Mouse (Mus musculus) layer of hippocampus, adult 2 months (tissue): ENCODE measurements around the gene Fads1. TPM values are rescaled to one million over a fixed set of nuclear protein-coding genes. Genes with fewer than 3 reads are reported as not detected.

ENCODE experiments used
- DNase-seq, 2 experiments: peaks; one replicate each; pipeline ENCODE4 v3.0.0; 2022; ENCODE audit warnings: low spot score in 2 of 2
- H3K27ac ChIP-seq: fragments of 200-600 bp; 2 replicates; pipeline ENCODE4 v1.8.1; 2022
- H3K4me3 ChIP-seq: fragments of 200-600 bp; 2 replicates; pipeline ENCODE4 v1.8.1; 2022; ENCODE audit warnings: mild to moderate bottlenecking
- CTCF ChIP-seq: fragments of 200-600 bp; conservative IDR thresholded peaks from 2 replicates; pipeline ENCODE4 v1.8.1; 2022; ENCODE audit warnings: antibody characterized with exemption, mild to moderate bottlenecking, moderate library complexity
- total RNA-seq, 2 experiments: library from RNA; stranded (reverse); gene quantifications; 2 replicates each; pipeline ENCODE4 v1.2.3; 2021

Gene Fads1
- total RNA-seq, 2 experiments from 2014 or later: 191 to 198 TPM

- no peak for TF ChIP-seq CTCF
- DNase-seq: no peak
- Histone ChIP-seq H3K4me3 (peak overlapping the region; percentile 97), H3K27ac (peak overlapping the region; percentile 95)
Measured at GRCm38 (mm10) chr19:10184096-10184495, 1.4 kb downstream of the Fads1 start.

GRCm38 (mm10) chr19:10185876-10186275 lies 3.2 kb downstream of the Fads1 start:
- no peak overlapping the region for H3K4me3 ChIP-seq
- H3K27ac ChIP-seq: peak overlapping the region; percentile 36; the same call in 1 of the 2 replicates

GRCm38 (mm10) chr19:10186569-10186968 lies 3.9 kb downstream of the Fads1 start:
- no peak for TF ChIP-seq CTCF
- DNase-seq: no peak
- H3K27ac ChIP-seq: peak overlapping the region; percentile 36; the same call in 1 of the 2 replicates
- H3K4me3 ChIP-seq: no peak overlapping the region

More at GRCm38 (mm10) chr19:10185876-10186275, 3.2 kb downstream of the Fads1 start:
- no peak for DNase-seq
- no peak for TF ChIP-seq CTCF

GRCm38 (mm10) chr19:10188281-10188811 lies 5.7 kb downstream of the Fads1 start:
- H3K4me3 ChIP-seq: no peak overlapping the region; the same call in 1 of the 2 replicates
- no peak for TF ChIP-seq CTCF
- peak; percentile 67 to 85 for DNase-seq
- H3K27ac ChIP-seq: peak overlapping the region; percentile 86

GRCm38 (mm10) chr19:10189022-10189421 lies 6.3 kb downstream of the Fads1 start:
- no peak for TF ChIP-seq CTCF
- no peak for DNase-seq
- H3K27ac ChIP-seq: peak overlapping the region; percentile 86
- H3K4me3 ChIP-seq: no peak overlapping the region

GRCm38 (mm10) chr19:10189940-10190339 lies 7.3 kb downstream of the Fads1 start:
- DNase-seq: no peak
- no peak for TF ChIP-seq CTCF
- no peak overlapping the region for H3K4me3 ChIP-seq
- H3K27ac ChIP-seq: peak overlapping the region; percentile 86; the same call in 1 of the 2 replicates

GRCm38 (mm10) chr19:10190796-10191195 lies 8.1 kb downstream of the Fads1 start:
- Histone ChIP-seq H3K4me3 (no peak overlapping the region), H3K27ac (peak overlapping the region; percentile 12; the same call in 1 of the 2 replicates)
- DNase-seq: peak; percentile 66 to 70
- TF ChIP-seq CTCF: peak; percentile 91

GRCm38 (mm10) chr19:10191326-10191725 lies 8.6 kb downstream of the Fads1 start:
- DNase-seq: no peak
- Histone ChIP-seq H3K27ac (peak overlapping the region; percentile 12; the same call in 1 of the 2 replicates), H3K4me3 (no peak overlapping the region)
- no peak for TF ChIP-seq CTCF

- DNase-seq: no peak
- TF ChIP-seq CTCF: peak; percentile 62
- H3K27ac ChIP-seq: no peak overlapping the region
Measured at GRCm38 (mm10) chr19:10194337-10194736, 11.6 kb downstream of the Fads1 start.

GRCm38 (mm10) chr19:10195252-10195651 lies 12.6 kb downstream of the Fads1 start:
- TF ChIP-seq CTCF: no peak
- H3K4me3 ChIP-seq: no peak overlapping the region
- no peak for DNase-seq
- H3K27ac ChIP-seq: no peak overlapping the region

More at GRCm38 (mm10) chr19:10194337-10194736, 11.6 kb downstream of the Fads1 start:
- no peak overlapping the region for H3K4me3 ChIP-seq

GRCm38 (mm10) chr19:10197130-10197529 lies 14.4 kb downstream of the Fads1 start:
- Histone ChIP-seq H3K4me3 (no peak overlapping the region), H3K27ac (no peak overlapping the region)
- TF ChIP-seq CTCF: no peak
- DNase-seq: no peak

GRCm38 (mm10) chr19:10198286-10198685 lies 15.6 kb downstream of the Fads1 start:
- Histone ChIP-seq H3K27ac (no peak overlapping the region), H3K4me3 (no peak overlapping the region)
- no peak for DNase-seq
- no peak for TF ChIP-seq CTCF

- no peak overlapping the region for H3K27ac ChIP-seq
- peak; percentile 95 for TF ChIP-seq CTCF
- peak; percentile 62 to 84 for DNase-seq
Measured at GRCm38 (mm10) chr19:10198723-10199122, 16.0 kb downstream of the Fads1 start.

More at GRCm38 (mm10) chr19:10198723-10199122, 16.0 kb downstream of the Fads1 start:
- no peak overlapping the region for H3K4me3 ChIP-seq
